Mouse (Mus musculus): Measurements from ENCODE around the gene Ush2a. TPM values are rescaled to one million over a fixed set of nuclear protein-coding genes. Genes with fewer than 3 reads are reported as not detected.

Gene Ush2a
- polyA plus RNA-seq, 1 experiment from 2014 or later = 0.09 TPM

- H3K27me3 ChIP-seq (replicated peaks; ENCODE audit: low read depth, poor library complexity, severe bottlenecking) = no peaks in the 10 kb centered on the region
- no peak overlapping the region for H3K4me3 ChIP-seq
- no peaks in the 10 kb centered on the region; the same call in 1 of the 2 replicates for H3K4me1 ChIP-seq
- whole genome bisulfite sequencing = 94% methylated on average over 10 of the region's 10 CpGs
- H3K36me3 ChIP-seq (replicated peaks) = no peaks in the 10 kb centered on the region
- no peak for DNase-seq (ENCODE audit: low spot score)
- no peaks in the 10 kb centered on the region for H3K9me3 ChIP-seq
- H3K27ac ChIP-seq (replicated peaks) = no peak overlapping the region
These were observed 446.9 kb downstream of the Ush2a start for GRCm38 (mm10) chr1:188708694-188709093.

GRCm38 (mm10) chr1:188714131-188714530 lies 452.3 kb downstream of the Ush2a start:
- WGBS = 91% methylated on average over 18 of the region's 18 CpGs
- no peaks in the 10 kb centered on the region for H3K9me3 ChIP-seq
- H3K27ac ChIP-seq (replicated peaks) = no peak overlapping the region
- no peaks in the 10 kb centered on the region for H3K27me3 ChIP-seq (replicated peaks; ENCODE audit: low read depth, poor library complexity, severe bottlenecking)
- no peak for DNase-seq (ENCODE audit: low spot score)
- no peaks in the 10 kb centered on the region; the same call in 1 of the 2 replicates for H3K4me1 ChIP-seq
- H3K4me3 ChIP-seq = no peak overlapping the region
- H3K36me3 ChIP-seq (replicated peaks) = no peaks in the 10 kb centered on the region

DNA sequence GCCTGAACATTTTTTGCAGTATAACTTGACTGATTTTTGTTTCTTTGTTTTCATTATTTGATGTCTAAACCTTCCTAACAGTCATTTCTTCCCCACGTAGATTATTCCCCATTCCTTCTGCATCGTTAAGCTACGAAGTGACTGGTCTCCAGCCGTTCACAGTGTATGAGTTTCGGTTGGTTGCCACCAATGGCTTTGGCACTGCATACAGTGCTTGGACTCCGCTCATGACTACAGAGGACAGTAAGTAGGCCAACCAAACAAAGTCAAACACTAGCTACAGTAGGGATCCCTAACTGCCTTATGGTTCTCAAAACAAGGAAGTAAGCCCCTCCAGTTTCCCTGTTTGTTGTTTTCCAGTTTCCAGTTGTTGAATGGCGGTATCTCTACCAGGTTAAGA lies 453.1 kb downstream of the Ush2a start:
- 91% methylated on average over 7 of the region's 7 CpGs for WGBS
- H3K27ac ChIP-seq (replicated peaks) = no peak overlapping the region
- H3K4me1 ChIP-seq = no peaks in the 10 kb centered on the region; the same call in 1 of the 2 replicates
- H3K4me3 ChIP-seq = no peak overlapping the region
- H3K27me3 ChIP-seq (replicated peaks; ENCODE audit: low read depth, poor library complexity, severe bottlenecking) = no peaks in the 10 kb centered on the region
- H3K36me3 ChIP-seq (replicated peaks) = no peaks in the 10 kb centered on the region
- DNase-seq (ENCODE audit: low spot score) = no peak
- H3K9me3 ChIP-seq = no peaks in the 10 kb centered on the region

GRCm38 (mm10) chr1:188716886-188717285 lies 455.1 kb downstream of the Ush2a start:
- no peak overlapping the region for H3K27ac ChIP-seq (replicated peaks)
- H3K9me3 ChIP-seq = no peaks in the 10 kb centered on the region
- DNase-seq (ENCODE audit: low spot score) = no peak
- 92% methylated on average over 3 of the region's 3 CpGs for WGBS
- no peaks in the 10 kb centered on the region; the same call in 1 of the 2 replicates for H3K4me1 ChIP-seq
- H3K27me3 ChIP-seq (replicated peaks; ENCODE audit: low read depth, poor library complexity, severe bottlenecking) = no peaks in the 10 kb centered on the region
- no peak overlapping the region for H3K4me3 ChIP-seq
- H3K36me3 ChIP-seq (replicated peaks) = no peaks in the 10 kb centered on the region

- WGBS = 78% methylated on average over 17 of the region's 17 CpGs
- Histone ChIP-seq H3K9me3 (no peaks in the 10 kb centered on the region), H3K27ac (replicated peaks) (no peak overlapping the region), H3K27me3 (replicated peaks; ENCODE audit: low read depth, poor library complexity, severe bottlenecking) (no peaks in the 10 kb centered on the region), H3K36me3 (replicated peaks) (no peaks in the 10 kb centered on the region), H3K4me1 (peaks cover 6% of the 10 kb centered on the region), H3K4me3 (no peak overlapping the region)
- no peak for DNase-seq (ENCODE audit: low spot score)
These were observed 463.5 kb downstream of the Ush2a start for GRCm38 (mm10) chr1:188725122-188725995.

DNA sequence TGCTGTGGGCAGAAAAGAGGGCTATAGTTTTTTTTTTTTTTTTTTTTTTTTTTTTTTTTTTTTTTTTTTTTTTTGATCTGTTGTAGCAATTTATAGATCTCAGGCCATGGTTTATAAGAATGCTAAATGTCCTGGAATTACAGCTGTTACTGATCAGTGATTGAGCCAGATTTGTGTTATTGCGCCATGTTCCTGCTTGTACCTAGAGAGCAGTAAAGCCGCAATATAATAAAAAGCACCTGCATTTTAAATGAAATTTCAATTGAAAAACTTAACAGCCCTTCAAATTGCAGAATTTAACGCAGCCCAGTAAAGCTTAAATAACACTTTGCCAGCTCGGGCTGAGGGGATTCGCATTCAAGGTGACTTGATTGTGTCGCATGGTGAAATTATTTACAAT lies 465.1 kb downstream of the Ush2a start:
- no peak overlapping the region for H3K4me3 ChIP-seq
- H3K4me1 ChIP-seq = peaks cover 6% of the 10 kb centered on the region
- H3K36me3 ChIP-seq (replicated peaks) = no peaks in the 10 kb centered on the region
- H3K27ac ChIP-seq (replicated peaks) = no peak overlapping the region
- no peaks in the 10 kb centered on the region for H3K9me3 ChIP-seq
- WGBS = 72% methylated on average over 6 of the region's 6 CpGs
- DNase-seq (ENCODE audit: low spot score) = no peak
- H3K27me3 ChIP-seq (replicated peaks; ENCODE audit: low read depth, poor library complexity, severe bottlenecking) = no peaks in the 10 kb centered on the region

GRCm38 (mm10) chr1:188728625-188729024 lies 466.8 kb downstream of the Ush2a start:
- Histone ChIP-seq H3K4me1 (peaks cover 6% of the 10 kb centered on the region), H3K36me3 (replicated peaks) (no peaks in the 10 kb centered on the region), H3K4me3 (no peak overlapping the region), H3K27ac (replicated peaks) (no peak overlapping the region), H3K27me3 (replicated peaks; ENCODE audit: low read depth, poor library complexity, severe bottlenecking) (no peaks in the 10 kb centered on the region), H3K9me3 (no peaks in the 10 kb centered on the region)
- WGBS = 92% methylated on average over 8 of the region's 8 CpGs
- DNase-seq (ENCODE audit: low spot score) = no peak

DNA sequence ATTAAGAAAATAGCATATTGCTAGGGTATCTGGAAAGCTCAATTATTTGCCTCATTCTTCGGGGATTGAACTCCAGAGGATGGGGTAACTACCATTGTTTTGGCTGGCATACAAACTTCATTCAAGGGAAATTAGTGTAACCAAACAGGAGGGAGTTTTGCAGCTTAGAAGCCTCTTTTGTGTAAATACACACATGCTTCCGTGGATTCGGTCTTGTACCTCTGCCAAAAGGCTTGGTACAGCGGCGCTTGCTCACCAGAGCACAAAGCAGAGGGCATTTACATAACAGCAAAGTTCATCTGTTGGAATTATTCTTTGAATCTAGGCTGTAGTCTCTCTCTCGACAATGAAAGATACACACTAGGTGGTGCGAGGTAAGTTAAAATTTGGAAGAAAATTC lies 467.4 kb downstream of the Ush2a start:
- no peak overlapping the region for H3K27ac ChIP-seq (replicated peaks)
- WGBS = 80% methylated on average over 7 of the region's 7 CpGs
- H3K36me3 ChIP-seq (replicated peaks) = no peaks in the 10 kb centered on the region
- H3K4me1 ChIP-seq = peaks cover 6% of the 10 kb centered on the region
- H3K27me3 ChIP-seq (replicated peaks; ENCODE audit: low read depth, poor library complexity, severe bottlenecking) = no peaks in the 10 kb centered on the region
- DNase-seq (ENCODE audit: low spot score) = no peak
- H3K4me3 ChIP-seq = no peak overlapping the region
- no peaks in the 10 kb centered on the region for H3K9me3 ChIP-seq

DNA sequence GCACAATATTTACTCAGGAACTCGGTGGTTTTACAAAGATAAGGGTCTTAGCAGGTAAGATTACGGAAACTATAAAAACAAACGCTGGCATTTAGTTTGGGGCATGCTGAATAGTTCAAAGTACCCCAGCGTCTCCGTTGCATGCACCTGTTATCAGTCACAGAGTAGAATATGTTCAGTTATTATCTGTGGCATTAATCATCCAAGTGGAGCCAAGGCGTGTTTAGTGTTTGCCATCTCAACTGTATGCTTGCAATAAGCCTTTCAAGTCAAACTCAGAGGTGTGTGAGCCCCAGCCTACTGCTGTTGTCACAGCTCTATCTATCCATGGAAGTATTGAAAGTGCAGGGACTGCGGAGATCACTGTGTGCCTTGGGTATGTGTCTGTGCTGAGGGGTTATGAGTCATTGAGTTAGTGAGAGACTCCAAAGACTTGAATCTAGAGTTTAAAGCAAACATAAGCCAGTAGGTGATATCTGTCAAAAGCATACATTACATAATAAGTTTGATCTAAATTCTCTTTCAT lies 473.0 kb downstream of the Ush2a start:
- WGBS = 87% methylated on average over 7 of the region's 7 CpGs
- Histone ChIP-seq H3K4me1 (peaks cover 3% of the 10 kb centered on the region; the same call in 1 of the 2 replicates), H3K9me3 (no peaks in the 10 kb centered on the region), H3K4me3 (no peak overlapping the region), H3K36me3 (replicated peaks) (no peaks in the 10 kb centered on the region), H3K27me3 (replicated peaks; ENCODE audit: low read depth, poor library complexity, severe bottlenecking) (no peaks in the 10 kb centered on the region), H3K27ac (replicated peaks) (no peak overlapping the region)
- DNase-seq (ENCODE audit: low spot score) = no peak

GRCm38 (mm10) chr1:188742971-188743370 lies 481.1 kb downstream of the Ush2a start:
- Histone ChIP-seq H3K9me3 (no peaks in the 10 kb centered on the region), H3K4me3 (no peak overlapping the region), H3K36me3 (replicated peaks) (no peaks in the 10 kb centered on the region), H3K27ac (replicated peaks) (no peak overlapping the region), H3K27me3 (replicated peaks; ENCODE audit: low read depth, poor library complexity, severe bottlenecking) (no peaks in the 10 kb centered on the region), H3K4me1 (no peaks in the 10 kb centered on the region)
- no peak for DNase-seq (ENCODE audit: low spot score)
- 87% methylated on average over 7 of the region's 7 CpGs for WGBS

DNA sequence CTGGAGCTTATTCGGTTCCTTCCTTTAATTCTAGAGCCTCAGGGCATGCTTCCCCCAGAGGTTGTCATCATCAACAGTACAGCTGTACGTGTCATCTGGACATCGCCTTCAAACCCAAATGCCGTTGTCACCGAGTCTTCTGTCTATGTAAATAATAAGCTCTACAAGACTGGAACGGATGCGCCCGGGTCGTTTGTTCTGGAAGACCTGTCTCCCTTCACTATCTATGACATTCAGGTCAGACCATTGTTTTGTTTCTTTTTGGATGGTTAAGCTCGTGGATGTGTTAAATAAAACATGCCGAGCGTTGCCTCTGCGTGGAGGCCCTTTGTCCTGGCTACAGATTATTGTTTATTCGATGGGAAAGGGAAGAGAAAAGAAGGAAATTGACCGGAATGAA lies 493.2 kb downstream of the Ush2a start:
- peaks cover 7% of the 10 kb centered on the region; the same call in 1 of the 2 replicates for H3K4me1 ChIP-seq
- no peak overlapping the region for H3K4me3 ChIP-seq
- no peaks in the 10 kb centered on the region for H3K27me3 ChIP-seq (replicated peaks; ENCODE audit: low read depth, poor library complexity, severe bottlenecking)
- H3K9me3 ChIP-seq = no peaks in the 10 kb centered on the region
- H3K36me3 ChIP-seq (replicated peaks) = no peaks in the 10 kb centered on the region
- WGBS = 69% methylated on average over 15 of the region's 15 CpGs
- H3K27ac ChIP-seq (replicated peaks) = no peak overlapping the region
- no peak for DNase-seq (ENCODE audit: low spot score)

DNA sequence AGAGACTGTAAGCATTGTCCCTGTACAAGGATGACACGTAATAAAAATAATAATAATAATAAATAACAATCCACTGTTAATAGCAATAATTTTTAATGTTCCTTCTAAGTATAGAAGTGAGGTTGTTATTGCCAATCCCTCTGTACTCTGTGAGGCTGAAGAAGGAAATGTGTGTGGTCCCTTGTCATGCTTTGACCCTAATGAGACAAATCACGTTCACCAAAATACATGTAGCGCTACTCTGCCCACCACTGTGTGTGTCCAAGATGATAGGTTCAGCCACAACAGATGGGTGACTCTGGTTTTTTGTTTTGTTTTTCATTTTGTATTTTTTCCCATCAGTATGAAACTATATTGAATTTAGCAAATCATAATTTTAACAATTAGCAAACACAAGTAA lies 498.7 kb downstream of the Ush2a start:
- Histone ChIP-seq H3K27me3 (replicated peaks; ENCODE audit: low read depth, poor library complexity, severe bottlenecking) (no peaks in the 10 kb centered on the region), H3K36me3 (replicated peaks) (no peaks in the 10 kb centered on the region), H3K27ac (replicated peaks) (no peak overlapping the region), H3K9me3 (no peaks in the 10 kb centered on the region), H3K4me3 (no peak overlapping the region), H3K4me1 (no peaks in the 10 kb centered on the region)
- no peak for DNase-seq (ENCODE audit: low spot score)
- 86% methylated on average over 3 of the region's 3 CpGs for WGBS

GRCm38 (mm10) chr1:188762463-188762862 lies 500.6 kb downstream of the Ush2a start:
- no peak for DNase-seq (ENCODE audit: low spot score)
- no peak overlapping the region for H3K27ac ChIP-seq (replicated peaks)

More at GRCm38 (mm10) chr1:188762463-188762862, 500.6 kb downstream of the Ush2a start:
- Histone ChIP-seq H3K36me3 (replicated peaks) (no peaks in the 10 kb centered on the region), H3K4me3 (no peak overlapping the region), H3K4me1 (no peaks in the 10 kb centered on the region), H3K9me3 (no peaks in the 10 kb centered on the region), H3K27me3 (replicated peaks; ENCODE audit: low read depth, poor library complexity, severe bottlenecking) (no peaks in the 10 kb centered on the region)
- WGBS = 85% methylated on average over 6 of the region's 6 CpGs

Measured in embryonic facial prominence, embryonic 10.5 days (tissue).